Mouse (Mus musculus) midbrain, embryonic 16.5 days (tissue): ENCODE measurements around the gene Acad10. TPM values are rescaled to one million over a fixed set of nuclear protein-coding genes. Genes with fewer than 3 reads are reported as not detected.
"Not testable (repeated sequence)": the region's sequence is repeated elsewhere in the genome, so short reads cannot be mapped to it uniquely, and the experiment has no call there.

Experiments
- ATAC-seq: fragments of 200-750 bp; cut with Nextera tagmentation; 2 replicates; pipeline ENCODE4 v1.8.0; 2017; ENCODE audit warnings: moderate TSS enrichment
- H3K27ac ChIP-seq: fragments of 300-500 bp; sonication (generic); 2 replicates; pipeline ENCODE4 v1.5.1; 2014; ENCODE audit warnings: mild to moderate bottlenecking, low read length, mixed read lengths
- H3K27me3 ChIP-seq: fragments of 300-500 bp; sonication (generic); 2 replicates; pipeline ENCODE4 v1.6.1; 2014; ENCODE audit warnings: low read depth, low read length, mixed read lengths; ENCODE audit not compliant: control insufficient read depth, insufficient read depth
- H3K36me3 ChIP-seq: fragments of 300-500 bp; sonication (generic); 2 replicates; pipeline ENCODE4 v1.6.1; 2014; ENCODE audit warnings: mild to moderate bottlenecking, low read length, moderate library complexity, mixed read lengths; ENCODE audit not compliant: control insufficient read depth, insufficient read depth
- H3K4me1 ChIP-seq: fragments of 300-500 bp; sonication (generic); 2 replicates; pipeline ENCODE4 v1.6.1; 2014; ENCODE audit warnings: mild to moderate bottlenecking, low read length, mixed read lengths; ENCODE audit not compliant: control insufficient read depth, insufficient read depth
- H3K4me2 ChIP-seq: fragments of 300-500 bp; sonication (generic); 2 replicates; pipeline ENCODE4 v1.6.1; 2014; ENCODE audit warnings: mild to moderate bottlenecking, low read length, mixed read lengths
- H3K4me3 ChIP-seq: fragments of 300-500 bp; sonication (generic); 2 replicates; pipeline ENCODE4 v1.5.1; 2014; ENCODE audit warnings: low read depth, mild to moderate bottlenecking, low read length, moderate library complexity, mixed read lengths
- H3K9ac ChIP-seq: fragments of 300-500 bp; sonication (generic); 2 replicates; pipeline ENCODE4 v1.6.1; 2014; ENCODE audit warnings: low read depth, low read length, mixed read lengths
- H3K9me3 ChIP-seq: fragments of 300-500 bp; sonication (generic); replicated peaks from 2 replicates; pipeline ENCODE4 v1.6.1; 2014; ENCODE audit warnings: mild to moderate bottlenecking, low read length, mixed read lengths; ENCODE audit not compliant: control insufficient read depth, poor library complexity, severe bottlenecking
- WGBS: fragments of 180-500 bp; shearing (Covaris S2); extraction: QIAGEN DNeasy Blood & Tissue Kit; methylation state at CpG from one replicate; pipeline ENCODE4 v1.1.7; 2014; 5-methylcytosine and 5-hydroxymethylcytosine counted together
- polyA plus RNA-seq: library from polyadenylated mRNA; unstranded; fragments of >200 nt; fragmentation: Nextera tagmentation; extraction: Ambion mirVana; gene quantifications from 2 replicates; pipeline ENCODE4 v1.2.1, GENCODE M21; 2015

Gene Acad10
- polyA plus RNA-seq, 1 experiment from 2014 or later: 2.1 TPM

DNA sequence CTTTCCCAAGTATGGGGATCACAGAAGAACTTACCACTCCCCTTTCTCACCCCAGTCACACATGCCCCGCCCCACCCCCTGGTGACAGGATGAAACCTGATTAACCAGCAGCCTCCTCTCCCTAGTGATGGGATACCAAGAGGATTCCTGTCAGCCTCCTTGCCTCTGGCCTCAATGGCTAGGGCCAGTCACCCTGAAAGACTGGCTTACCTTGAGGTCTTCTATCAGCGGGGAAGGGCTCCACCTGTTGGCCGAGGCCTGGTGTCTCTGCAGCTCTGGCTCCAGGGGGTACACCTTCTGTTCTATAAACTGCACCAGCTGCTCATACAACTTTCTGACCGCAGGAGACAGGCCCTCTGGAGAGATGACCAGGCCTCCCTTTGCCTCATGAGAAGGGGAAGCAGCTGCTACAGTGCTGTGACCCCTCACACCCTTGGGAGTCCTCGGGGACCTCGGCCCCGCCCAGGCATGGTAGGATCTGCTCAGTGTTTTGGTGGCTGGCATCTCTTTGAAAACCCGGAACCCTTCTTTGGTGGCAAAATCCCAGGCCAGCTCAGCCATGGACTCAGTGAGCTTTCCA is 50.7 kb downstream of the Acad10 start:
- not testable (repeated sequence) for H3K9ac ChIP-seq, H3K27ac ChIP-seq

DNA sequence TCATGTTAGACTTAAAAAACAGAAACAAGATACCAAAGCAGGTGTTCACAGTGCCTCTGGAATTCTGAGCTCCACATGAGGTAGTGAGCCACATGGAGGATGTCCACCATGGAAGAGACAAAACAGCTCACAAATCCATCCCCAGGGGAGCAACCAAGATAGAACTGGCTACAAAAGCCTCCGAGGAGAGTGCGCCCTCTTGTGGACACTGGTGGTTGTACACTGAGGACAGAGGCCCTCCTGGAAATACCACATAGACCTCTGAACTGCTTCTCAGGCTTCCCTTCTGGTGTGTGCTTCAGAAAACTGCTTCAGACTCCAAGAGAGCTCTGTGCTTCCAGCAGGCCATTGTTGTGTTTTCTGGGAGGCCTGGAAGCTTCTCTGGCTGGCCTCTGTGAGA is 54.2 kb downstream of the Acad10 start:
- Histone ChIP-seq H3K27me3 (no peaks in the 10 kb centered on the region), H3K9ac (no peak overlapping the region), H3K4me3 (no peak overlapping the region), H3K4me2 (no peak overlapping the region), H3K36me3 (no peaks in the 10 kb centered on the region), H3K4me1 (no peaks in the 10 kb centered on the region), H3K27ac (no peak overlapping the region), H3K9me3 (no peaks in the 10 kb centered on the region)
- WGBS: 0% methylated on average over 2 of the region's 2 CpGs
- ATAC-seq: no peak

More for the DNA sequence above, 50.7 kb downstream of the Acad10 start:
- not testable (repeated sequence) for H3K4me1 ChIP-seq, H3K9me3 ChIP-seq, H3K4me2 ChIP-seq, H3K4me3 ChIP-seq, H3K27me3 ChIP-seq, ATAC-seq, H3K36me3 ChIP-seq
- WGBS: 53% methylated on average over 7 of the region's 8 CpGs

DNA sequence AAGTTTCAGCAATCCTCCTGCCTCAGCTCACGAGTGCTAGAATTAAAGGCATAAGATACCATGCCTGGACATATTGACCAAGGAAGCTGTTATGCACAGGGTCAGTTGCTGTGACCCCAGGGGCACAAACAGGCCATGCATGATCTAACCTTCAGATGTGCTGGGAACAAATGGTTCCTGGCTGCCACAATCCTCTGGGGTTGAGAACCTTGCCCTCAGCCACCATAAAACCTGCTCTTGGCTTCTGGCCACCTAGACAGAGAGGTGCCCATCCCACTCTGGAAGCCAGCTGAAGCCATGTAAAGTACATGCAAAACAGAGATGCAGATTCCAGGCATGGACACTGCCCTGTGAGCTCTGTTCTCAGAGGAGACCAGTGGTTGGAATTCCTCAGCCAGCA is 56.5 kb downstream of the Acad10 start:
- not testable (repeated sequence) for ATAC-seq, H3K27ac ChIP-seq, H3K4me1 ChIP-seq, H3K9me3 ChIP-seq, H3K27me3 ChIP-seq, H3K9ac ChIP-seq, H3K36me3 ChIP-seq, H3K4me3 ChIP-seq, H3K4me2 ChIP-seq
- 79% methylated on average over 1 of the region's 1 CpGs for WGBS

DNA sequence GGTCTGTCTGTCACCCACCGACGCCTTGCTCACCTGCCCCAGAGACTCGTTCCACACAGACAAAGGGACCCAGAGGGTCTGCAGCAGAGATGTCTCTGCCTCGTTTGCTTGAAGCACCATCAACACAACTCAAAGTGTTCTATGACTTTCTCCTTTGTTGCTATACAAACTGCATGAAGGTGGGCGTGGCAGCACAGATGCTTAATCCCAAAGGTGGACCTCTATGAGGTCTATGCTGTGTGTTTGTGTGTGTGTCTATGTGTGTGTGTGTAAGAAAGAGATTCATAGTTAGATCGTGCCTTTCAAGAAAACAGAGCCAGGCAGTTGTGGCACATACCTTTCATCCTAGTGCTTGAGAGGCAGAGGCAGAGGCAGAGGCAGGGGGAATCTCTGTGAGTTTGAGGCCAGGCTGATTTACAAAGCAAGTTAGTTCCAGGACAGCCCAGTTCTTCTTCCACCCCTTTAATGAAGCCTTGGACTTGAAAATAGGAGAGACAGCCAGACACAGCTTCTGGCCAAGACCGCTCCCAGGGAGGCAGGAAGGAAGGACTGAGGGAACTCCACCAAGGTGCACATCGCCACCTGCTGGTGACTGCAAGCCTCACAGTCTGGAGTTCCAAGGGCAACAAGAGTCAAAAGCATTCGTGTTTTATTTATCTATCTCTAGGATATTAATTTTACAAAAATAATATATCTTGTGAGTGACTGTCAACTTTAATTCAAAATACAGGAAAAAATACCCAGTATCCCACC is 58.6 kb downstream of the Acad10 start:
- no peak overlapping the region for H3K27ac ChIP-seq
- H3K4me2 ChIP-seq: no peak overlapping the region
- H3K9ac ChIP-seq: no peak overlapping the region
- no peaks in the 10 kb centered on the region for H3K4me1 ChIP-seq
- H3K4me3 ChIP-seq: no peak overlapping the region
- 36% methylated on average over 9 of the region's 9 CpGs for WGBS
- H3K9me3 ChIP-seq: no peaks in the 10 kb centered on the region
- no peak for ATAC-seq
- H3K36me3 ChIP-seq: no peaks in the 10 kb centered on the region
- H3K27me3 ChIP-seq: no peaks in the 10 kb centered on the region

DNA sequence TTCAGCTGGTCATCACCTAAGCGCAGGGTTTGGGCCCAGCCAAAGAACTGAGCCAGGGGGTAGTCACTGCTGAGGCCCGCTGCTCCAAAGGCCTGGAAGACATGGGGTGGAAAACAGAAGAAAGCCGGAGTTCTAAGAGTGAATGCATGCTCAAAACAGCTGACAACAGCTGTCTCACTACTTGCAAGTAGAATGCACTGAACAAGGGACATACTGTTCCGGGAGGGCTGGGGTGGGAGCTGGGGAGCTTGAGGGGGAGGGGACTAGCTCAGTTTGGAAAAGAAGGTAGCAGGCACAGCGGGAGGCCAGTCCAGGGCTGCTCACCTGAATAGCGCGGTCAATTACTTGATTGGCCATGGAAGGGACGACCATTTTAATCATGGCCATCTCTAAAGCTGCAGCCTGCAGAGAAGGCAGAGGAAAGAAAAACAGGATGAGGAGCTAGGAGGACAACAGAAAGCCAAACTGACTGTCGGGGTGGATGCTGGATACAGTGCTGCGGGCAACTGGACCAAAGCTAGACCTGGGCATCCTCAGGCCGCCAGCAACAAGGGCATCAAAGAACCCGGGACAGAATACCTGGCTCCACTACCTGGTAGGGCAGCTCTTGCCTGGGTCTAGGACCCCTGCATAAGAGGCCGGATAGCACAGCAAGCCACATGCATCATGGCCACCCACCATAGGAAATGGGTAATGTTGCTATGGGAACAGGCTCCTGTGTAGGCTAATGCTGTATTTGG is 61.3 kb downstream of the Acad10 start:
- no peak overlapping the region for H3K9ac ChIP-seq
- H3K4me2 ChIP-seq: no peak overlapping the region
- H3K27me3 ChIP-seq: no peaks in the 10 kb centered on the region
- no peak overlapping the region for H3K4me3 ChIP-seq
- H3K4me1 ChIP-seq: no peaks in the 10 kb centered on the region
- ATAC-seq: no peak
- WGBS: 67% methylated on average over 13 of the region's 13 CpGs
- H3K27ac ChIP-seq: no peak overlapping the region
- no peaks in the 10 kb centered on the region for H3K36me3 ChIP-seq
- no peaks in the 10 kb centered on the region for H3K9me3 ChIP-seq

DNA sequence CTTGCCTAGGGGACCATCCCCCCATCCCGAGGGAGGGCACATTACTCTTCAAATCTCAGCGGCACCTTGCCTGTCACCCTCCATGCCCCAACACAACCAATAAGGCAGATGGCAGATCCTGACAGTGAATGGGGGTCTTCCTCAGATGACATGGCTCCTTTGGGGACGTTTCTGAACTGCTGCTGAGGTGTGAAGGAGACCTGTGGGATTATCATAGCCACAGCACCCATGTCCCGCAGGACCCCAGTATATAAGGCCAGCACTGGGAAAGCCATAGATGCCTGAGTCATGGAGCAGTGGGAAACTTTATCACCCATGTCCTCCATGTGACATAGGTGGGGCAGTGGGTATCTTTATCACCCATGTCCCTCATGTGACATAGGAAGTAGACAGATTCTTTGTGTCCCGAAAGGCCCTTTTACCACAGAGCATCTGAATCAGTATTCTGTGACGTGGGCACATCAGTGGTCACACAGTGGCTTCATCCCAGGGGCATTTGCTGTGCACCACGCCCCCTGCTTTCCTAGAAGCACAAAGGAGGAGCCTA is 62.2 kb downstream of the Acad10 start:
- H3K9ac ChIP-seq: no peak overlapping the region
- ATAC-seq: no peak
- 76% methylated on average over 7 of the region's 7 CpGs for WGBS
- no peak overlapping the region for H3K27ac ChIP-seq
- H3K4me2 ChIP-seq: no peak overlapping the region
- no peaks in the 10 kb centered on the region for H3K27me3 ChIP-seq
- peaks cover 3% of the 10 kb centered on the region; the same call in 1 of the 2 replicates for H3K4me1 ChIP-seq
- H3K9me3 ChIP-seq: no peaks in the 10 kb centered on the region
- no peak overlapping the region for H3K4me3 ChIP-seq
- H3K36me3 ChIP-seq: no peaks in the 10 kb centered on the region

DNA sequence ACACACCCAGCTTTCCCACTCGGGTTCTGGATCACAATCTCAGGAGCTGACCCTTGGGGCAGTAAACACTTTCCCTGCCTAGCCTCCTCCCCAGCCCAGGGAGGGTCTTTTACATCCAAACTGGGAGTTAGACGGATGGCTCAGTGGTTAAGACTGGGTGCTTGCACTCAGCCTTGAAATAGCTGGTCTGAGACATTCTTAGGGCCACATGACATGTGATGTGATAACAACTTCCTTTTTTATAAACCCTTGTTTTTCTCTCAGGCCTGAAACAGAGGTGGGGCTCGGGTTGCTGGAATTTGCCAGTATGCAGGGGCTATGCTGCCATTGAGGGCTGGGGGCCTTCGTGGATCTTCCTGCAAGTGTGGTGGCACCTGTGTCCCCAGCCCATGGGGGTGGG is 63.0 kb downstream of the Acad10 start:
- H3K4me1 ChIP-seq: peaks cover 10% of the 10 kb centered on the region; the same call in 1 of the 2 replicates
- no peak overlapping the region for H3K9ac ChIP-seq
- no peak overlapping the region for H3K27ac ChIP-seq
- no peak overlapping the region for H3K4me2 ChIP-seq
- no peaks in the 10 kb centered on the region for H3K9me3 ChIP-seq
- no peak overlapping the region for H3K4me3 ChIP-seq
- no peak for ATAC-seq
- H3K36me3 ChIP-seq: no peaks in the 10 kb centered on the region
- WGBS: 71% methylated on average over 4 of the region's 4 CpGs
- H3K27me3 ChIP-seq: no peaks in the 10 kb centered on the region

DNA sequence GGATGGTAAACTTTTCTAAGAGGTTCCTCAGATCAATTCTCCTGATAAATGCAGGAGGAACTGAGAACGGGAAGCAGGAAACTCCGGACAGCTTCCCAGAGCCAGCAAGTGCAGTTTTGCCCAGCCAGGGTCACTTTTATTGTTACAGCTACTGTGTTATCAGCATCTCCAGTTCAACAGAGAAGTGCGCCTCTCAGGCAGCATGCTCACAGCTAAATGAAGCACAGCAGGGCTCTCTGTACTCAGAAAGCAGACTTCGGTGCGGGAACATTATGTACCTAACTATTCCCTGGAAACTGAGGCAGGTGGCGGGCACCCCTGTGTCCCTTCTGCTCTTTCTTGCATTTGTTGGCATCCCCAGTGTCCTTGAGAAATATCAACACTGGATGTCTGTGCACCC is 64.1 kb downstream of the Acad10 start:
- ATAC-seq: no peak
- H3K4me2 ChIP-seq: no peak overlapping the region
- H3K4me1 ChIP-seq: peaks cover 16% of the 10 kb centered on the region
- no peak overlapping the region for H3K9ac ChIP-seq
- 80% methylated on average over 6 of the region's 6 CpGs for WGBS
- no peaks in the 10 kb centered on the region for H3K27me3 ChIP-seq
- no peaks in the 10 kb centered on the region for H3K9me3 ChIP-seq
- H3K36me3 ChIP-seq: no peaks in the 10 kb centered on the region
- H3K27ac ChIP-seq: no peak overlapping the region
- no peak overlapping the region for H3K4me3 ChIP-seq

DNA sequence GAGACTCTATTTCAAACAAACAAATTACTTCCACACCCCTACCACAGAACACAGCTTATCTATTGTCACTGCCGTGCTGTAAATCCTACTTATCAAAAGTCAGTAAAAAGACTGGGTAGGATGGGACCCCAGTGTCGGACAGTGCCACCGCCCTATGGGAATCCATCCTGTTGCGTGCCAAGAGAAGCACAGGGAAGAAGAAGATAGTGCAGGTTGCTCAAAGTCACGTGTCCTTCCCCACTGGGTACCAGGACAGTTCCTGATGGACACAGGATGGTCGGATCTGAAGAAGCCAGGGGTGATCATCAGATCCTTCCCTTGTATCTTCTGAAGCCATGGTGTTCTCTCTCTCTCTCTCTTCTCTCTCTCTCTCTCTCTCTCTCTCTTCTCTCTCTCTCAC is 64.6 kb downstream of the Acad10 start:
- 77% methylated on average over 6 of the region's 6 CpGs for WGBS
- H3K4me3 ChIP-seq: no peak overlapping the region
- no peaks in the 10 kb centered on the region for H3K36me3 ChIP-seq
- no peak overlapping the region for H3K9ac ChIP-seq
- no peak overlapping the region for H3K27ac ChIP-seq
- no peak overlapping the region for H3K4me2 ChIP-seq
- no peaks in the 10 kb centered on the region for H3K27me3 ChIP-seq
- no peak for ATAC-seq
- peaks cover 16% of the 10 kb centered on the region for H3K4me1 ChIP-seq
- H3K9me3 ChIP-seq: no peaks in the 10 kb centered on the region
